13 mouse cellular contexts compared by ENCODE assay signal in genomic region chr1:184629194-184629593, GRCm38 (mm10).
A peak's percentile ranks its signal among the peaks of the same experiment; 100 is the strongest.
DNase-seq lines count a peak whose midpoint lies in the region; ATAC-seq and TF ChIP-seq lines count a peak whose summit lies in the region.
"Had no signal": no experiment of that assay in that cellular context is flagged by ENCODE, and none has a peak within 500 bp of the region (broad histone marks: within the 10 kb centered on the region; RNA-seq: fewer than 3 reads in every experiment).

No protein-coding gene starts in this region.

- H3K4me3 ChIP-seq in heart, embryonic 12.5 days = no peak overlapping the region
- H3K4me3 ChIP-seq in CH12.LX (replicated peaks in 1 of 3; ENCODE audit: low read depth in 2 of 3, low read length in 2 of 3, poor library complexity in 1 of 3) = no peak overlapping the region
- H3K4me3 ChIP-seq in kidney, embryonic 16.5 days (ENCODE audit: low read length) = no peak overlapping the region
- H3K4me3 ChIP-seq: hindbrain, embryonic 12.5 days; kidney, embryonic 15.5 days had no signal

- no peaks in the 10 kb centered on the region for H3K79me2 ChIP-seq in CH12.LX (replicated peaks; ENCODE audit: control insufficient read depth, extremely low read depth, insufficient read depth, poor library complexity, severe bottlenecking)

- DNase-seq in heart, postnatal 14 days = no peak
- no peak for DNase-seq in CH12.LX (ENCODE audit: extremely low read depth)
- no peak for DNase-seq in thymus, postnatal 14 days
- no peak for DNase-seq in cerebellum, adult 9-10 months
- DNase-seq: adrenal gland, adult 2 months; cerebellum, adult 11-12 months; thymus, postnatal 25 days had no signal

- WGBS in heart, embryonic 12.5 days = 72% methylated on average over 9 of the region's 9 CpGs
- WGBS in kidney, embryonic 16.5 days = 83% methylated on average over 9 of the region's 9 CpGs

- no peaks in the 10 kb centered on the region for H3K36me3 ChIP-seq in heart, embryonic 12.5 days
- H3K36me3 ChIP-seq in CH12.LX (replicated peaks in 1 of 2; ENCODE audit: control insufficient read depth in 1 of 2, insufficient read depth in 1 of 2, low read length in 1 of 2) = no peaks in the 10 kb centered on the region
- H3K36me3 ChIP-seq in kidney, embryonic 16.5 days (ENCODE audit: insufficient read depth, low read length) = no peaks in the 10 kb centered on the region
- H3K36me3 ChIP-seq: hindbrain, embryonic 12.5 days; kidney, embryonic 15.5 days had no signal

- ATAC-seq in heart, embryonic 12.5 days (ENCODE audit: insufficient number of reproducible peaks, low FRiP score) = peak; percentile 87
- peak; percentile 85 for ATAC-seq in erythroid progenitor cell, adult 5-6 weeks (replicated peaks; ENCODE audit: low FRiP score, poor library complexity, severe bottlenecking)
- peak; percentile 41 for ATAC-seq in megakaryocyte, adult 5-6 weeks (ENCODE audit: poor library complexity, severe bottlenecking)
- ATAC-seq in kidney, embryonic 16.5 days (ENCODE audit: low FRiP score, low TSS enrichment) = no peak

- no peak for TF ChIP-seq EP300 in CH12.LX (IDR thresholded peaks at IDR 0.05; ENCODE audit: low read length)

- dilution Hi-C loops in CH12.LX (cut with MboI; ENCODE audit: extremely low pct_ligation_motif_present, extremely low pct_unique_long_range_greater_than_20kb, low sequenced_read_pairs) = no loop called here

- H3K27ac ChIP-seq in heart, embryonic 12.5 days (ENCODE audit: poor library complexity, severe bottlenecking) = peak overlapping the region; percentile 13; the same call in 1 of the 2 replicates
- no peak overlapping the region for H3K27ac ChIP-seq in CH12.LX (ENCODE audit: insufficient read depth, low read depth)
- no peak overlapping the region for H3K27ac ChIP-seq in kidney, embryonic 16.5 days (ENCODE audit: low read length)
- H3K27ac ChIP-seq: hindbrain, embryonic 12.5 days; kidney, embryonic 15.5 days had no signal

- no peak for TF ChIP-seq RAD21 in CH12.LX (IDR thresholded peaks at IDR 0.05; ENCODE audit: low read depth, low read length)

- H3K27me3 ChIP-seq in heart, embryonic 12.5 days (replicated peaks) = 0 out of 2 replicates have a peak, but pooled peaks cover 9% of the 10 kb centered on the region
- no peaks in the 10 kb centered on the region for H3K27me3 ChIP-seq in CH12.LX (replicated peaks)
- no peaks in the 10 kb centered on the region for H3K27me3 ChIP-seq in kidney, embryonic 16.5 days (ENCODE audit: insufficient read depth, low read length)
- H3K27me3 ChIP-seq: hindbrain, embryonic 12.5 days; kidney, embryonic 15.5 days had no signal

- 0 out of 2 replicates have a peak overlapping the region, but pooled peaks have one; percentile 5 for H3K4me2 ChIP-seq in heart, embryonic 12.5 days
- H3K4me2 ChIP-seq in CH12.LX (ENCODE audit: insufficient read depth, low read depth, poor library complexity, severe bottlenecking) = no peak overlapping the region
- H3K4me2 ChIP-seq in kidney, embryonic 16.5 days (replicated peaks; ENCODE audit: low read depth, low read length) = no peak overlapping the region
- H3K4me2 ChIP-seq: hindbrain, embryonic 12.5 days; kidney, embryonic 15.5 days had no signal

- TF ChIP-seq POLR2A in CH12.LX (IDR thresholded peaks at IDR 0.05; ENCODE audit: low read depth, low read length) = no peak

- H3K9me3 ChIP-seq in heart, embryonic 12.5 days (replicated peaks) = no peaks in the 10 kb centered on the region
- no peaks in the 10 kb centered on the region for H3K9me3 ChIP-seq in CH12.LX (replicated peaks; ENCODE audit: low read length)
- no peaks in the 10 kb centered on the region for H3K9me3 ChIP-seq in kidney, embryonic 16.5 days (ENCODE audit: low read length)
- H3K9me3 ChIP-seq: hindbrain, embryonic 12.5 days; kidney, embryonic 15.5 days had no signal

- no peak overlapping the region for H3K9ac ChIP-seq in heart, embryonic 12.5 days
- H3K9ac ChIP-seq in CH12.LX (ENCODE audit: insufficient read depth, low read depth) = no peak overlapping the region
- H3K9ac ChIP-seq in kidney, embryonic 16.5 days (replicated peaks; ENCODE audit: low read length) = no peak overlapping the region
- H3K9ac ChIP-seq: hindbrain, embryonic 12.5 days; kidney, embryonic 15.5 days had no signal

- no peak for TF ChIP-seq CTCF in CH12.LX (conservative IDR thresholded peaks at IDR 0.05 in 1 of 2, IDR thresholded peaks at IDR 0.05 in 1 of 2; ENCODE audit: low read depth in 2 of 2, low read length in 2 of 2)

- intact Hi-C loops in heart, postnatal 14 days (cut with DNase I) = no loop called here

- H3K4me1 ChIP-seq in heart, embryonic 12.5 days (replicated peaks) = peaks cover 24% of the 10 kb centered on the region
- peaks cover 0 to 11% of the 10 kb centered on the region in 2 experiments; a peak in 2 of 4 replicates for H3K4me1 ChIP-seq in CH12.LX (ENCODE audit: control insufficient read depth in 1 of 2, insufficient read depth in 2 of 2)
- no peaks in the 10 kb centered on the region for H3K4me1 ChIP-seq in kidney, embryonic 16.5 days (ENCODE audit: insufficient read depth, low read length)
- H3K4me1 ChIP-seq: hindbrain, embryonic 12.5 days had no signal

- in situ Hi-C loops in CH12.LX (cut with MboI; ENCODE audit: low pct_ligation_motif_present, low pct_unique_long_range_greater_than_20kb, low sequenced_read_pairs) = no loop called here

TF ChIP-seq in CH12.LX, 34 proteins besides CTCF, POLR2A, EP300 and RAD21:
- TF ChIP-seq BHLHE40 (IDR thresholded peaks at IDR 0.05; ENCODE audit: low read depth, low read length) (no peak), ETS1 (conservative IDR thresholded peaks at IDR 0.05; ENCODE audit: low read depth, low read length) (no peak), TBP (conservative IDR thresholded peaks at IDR 0.05; ENCODE audit: low read depth, low read length) (no peak), PAX5 (IDR thresholded peaks at IDR 0.05; ENCODE audit: low read length) (no peak), IRF4 (IDR thresholded peaks at IDR 0.05; ENCODE audit: low read depth, low read length) (no peak), MAFK (IDR thresholded peaks at IDR 0.05; ENCODE audit: insufficient replicate concordance, low read length) (peak; percentile 79)
